Mouse (Mus musculus) MEL-GATA-1-ER (cell line): Measurements from ENCODE around the gene Ccnd3.
"Not testable (repeated sequence)": the region's sequence is repeated elsewhere in the genome, so short reads cannot be mapped to it uniquely, and the experiment has no call there.

ENCODE experiments used
- DNase-seq: peaks from one replicate; pipeline ENCODE4 v3.0.0-alpha.2; 2012; ENCODE audit warnings: low read depth; ENCODE audit errors: extremely low read depth

Ccnd3 gene

GRCm38 (mm10) chr17:47616119-47616518 lies 111.3 kb downstream of the Ccnd3 start:
- no peak for DNase-seq

- no peak for DNase-seq
These were observed 111.8 kb downstream of the Ccnd3 start for GRCm38 (mm10) chr17:47616652-47617051.

- peak; percentile 96 for DNase-seq
These were observed 112.9 kb downstream of the Ccnd3 start for GRCm38 (mm10) chr17:47617605-47618307.

GRCm38 (mm10) chr17:47618556-47619311 lies 113.9 kb downstream of the Ccnd3 start:
- no peak for DNase-seq

- DNase-seq: no peak
These were observed 118.2 kb downstream of the Ccnd3 start for GRCm38 (mm10) chr17:47622912-47623554.

GRCm38 (mm10) chr17:47624572-47624971 lies 119.7 kb downstream of the Ccnd3 start:
- not testable (repeated sequence) for DNase-seq

- no peak for DNase-seq
These were observed 120.2 kb downstream of the Ccnd3 start for GRCm38 (mm10) chr17:47625088-47625487.

- DNase-seq: no peak
These were observed 121.2 kb downstream of the Ccnd3 start for GRCm38 (mm10) chr17:47626031-47626430.

GRCm38 (mm10) chr17:47627791-47628190 lies 122.9 kb downstream of the Ccnd3 start:
- no peak for DNase-seq

- DNase-seq: peak; percentile 79
These were observed 124.2 kb downstream of the Ccnd3 start for GRCm38 (mm10) chr17:47628851-47629676.

- DNase-seq: no peak
These were observed 125.1 kb downstream of the Ccnd3 start for GRCm38 (mm10) chr17:47629717-47630677.

GRCm38 (mm10) chr17:47630678-47631065 lies 125.8 kb downstream of the Ccnd3 start, which contains the start of gene Usp49:
Usp49 (plus strand) TSS chr17:47630690.
- no peak for DNase-seq

- no peak for DNase-seq
These were observed 127.5 kb downstream of the Ccnd3 start for GRCm38 (mm10) chr17:47632181-47632840.

GRCm38 (mm10) chr17:47633999-47634770 lies 129.3 kb downstream of the Ccnd3 start:
- DNase-seq: no peak

GRCm38 (mm10) chr17:47642992-47643391 lies 138.1 kb downstream of the Ccnd3 start:
- DNase-seq: peak; percentile 21

GRCm38 (mm10) chr17:47646683-47647082 lies 141.8 kb downstream of the Ccnd3 start:
- DNase-seq: peak; percentile 63

- DNase-seq: no peak
These were observed 144.1 kb downstream of the Ccnd3 start for GRCm38 (mm10) chr17:47648966-47649365.
